Mouse (Mus musculus): ENCODE measurements around the gene Mtcl1. TPM values are rescaled to one million over a fixed set of nuclear protein-coding genes. Genes with fewer than 3 reads are reported as not detected.
A peak's percentile ranks its signal among the peaks of the same experiment; 100 is the strongest.

The Mtcl1 gene
- total and polyA plus RNA-seq, 2 experiments from 2014 or later = 10.8 to 25.2 TPM

DNA sequence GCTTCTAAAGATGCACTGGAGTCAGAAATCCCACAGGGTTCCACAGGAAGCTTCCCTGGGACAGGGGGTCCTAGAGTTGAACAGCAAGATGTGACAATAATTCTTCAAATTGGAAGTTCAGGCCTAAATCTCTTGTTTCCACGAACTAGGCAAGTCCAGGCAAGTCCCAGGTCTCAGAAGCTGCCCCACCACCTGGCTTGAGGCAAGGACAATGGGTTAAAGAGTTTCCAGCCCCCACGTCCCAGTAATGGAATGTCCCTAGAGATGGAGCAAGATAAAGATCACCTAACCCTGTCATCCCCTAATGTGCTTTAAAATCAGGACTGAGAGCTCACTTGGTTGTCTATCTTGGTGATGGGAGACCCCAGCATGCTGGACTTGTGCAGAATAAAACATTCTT is 35.4 kb upstream of the Mtcl1 start:
- no peak overlapping the region for H3K4me2 ChIP-seq (ENCODE audit: low read depth, low read length, poor library complexity, severe bottlenecking)
- no peak for TF ChIP-seq CTCF (IDR thresholded peaks at IDR 0.05)
- DNase-seq (ENCODE audit: low spot score) (no peak), ATAC-seq (ENCODE audit: low FRiP score) (no peak)
- WGBS = 56% methylated on average over 2 of the region's 2 CpGs
- H3K36me3 ChIP-seq (ENCODE audit: insufficient read depth, low read length) = no peaks in the 10 kb centered on the region
- H3K4me1 ChIP-seq (ENCODE audit: insufficient read depth, low read length) = no peaks in the 10 kb centered on the region
- no peak overlapping the region for H3K9ac ChIP-seq (replicated peaks; ENCODE audit: low read length, poor library complexity, severe bottlenecking)
- no peak overlapping the region for H3K27ac ChIP-seq (ENCODE audit: low read depth, low read length)
- no peak overlapping the region for H3K4me3 ChIP-seq (ENCODE audit: low read depth, low read length)
- H3K9me3 ChIP-seq (ENCODE audit: low read length) = no peaks in the 10 kb centered on the region
- no peaks in the 10 kb centered on the region for H3K27me3 ChIP-seq (ENCODE audit: insufficient read depth, low read length)

DNA sequence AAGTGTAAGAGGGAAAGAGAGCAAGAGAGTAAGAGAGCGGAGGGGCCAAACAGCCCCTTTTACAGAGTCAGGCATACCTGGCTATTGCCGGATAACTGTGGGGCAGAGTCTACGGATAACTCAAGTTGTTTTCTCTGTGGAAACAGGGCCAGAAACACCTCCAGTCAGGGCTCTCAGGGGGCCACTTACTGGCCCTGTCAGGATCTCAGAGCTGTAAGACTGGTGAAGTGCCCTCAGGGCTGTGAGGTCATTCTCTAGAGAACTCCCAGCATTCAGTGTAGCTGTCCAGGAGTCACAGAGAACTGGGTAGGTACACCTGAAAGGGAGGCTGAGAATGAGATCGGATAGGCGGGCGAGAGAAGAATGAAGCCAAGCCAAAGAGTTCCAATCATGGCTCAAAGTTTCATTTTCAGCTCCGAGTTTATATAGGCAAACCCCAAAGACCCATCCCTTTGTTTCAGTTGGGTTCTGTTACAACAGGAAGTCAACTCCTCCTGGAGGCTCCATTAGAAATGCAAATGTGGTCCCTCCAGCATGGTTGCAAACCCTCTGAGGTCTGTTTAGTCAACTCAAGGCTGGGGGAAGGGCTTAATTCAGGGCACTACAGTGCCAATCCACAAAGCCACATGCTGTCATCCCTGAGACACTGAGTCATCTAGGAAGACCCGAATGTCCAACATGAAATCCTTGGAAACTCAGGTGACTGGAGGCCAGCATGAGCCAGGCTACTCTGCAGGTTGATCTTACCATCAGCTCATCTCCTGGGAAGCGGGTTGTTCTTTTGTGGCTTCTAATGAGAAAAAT is 34.3 kb upstream of the Mtcl1 start:
- Histone ChIP-seq H3K27ac (ENCODE audit: low read depth, low read length) (no peak overlapping the region), H3K4me2 (ENCODE audit: low read depth, low read length, poor library complexity, severe bottlenecking) (no peak overlapping the region), H3K9ac (replicated peaks; ENCODE audit: low read length, poor library complexity, severe bottlenecking) (no peak overlapping the region), H3K27me3 (ENCODE audit: insufficient read depth, low read length) (no peaks in the 10 kb centered on the region), H3K4me3 (ENCODE audit: low read depth, low read length) (no peak overlapping the region), H3K36me3 (ENCODE audit: insufficient read depth, low read length) (no peaks in the 10 kb centered on the region), H3K4me1 (ENCODE audit: insufficient read depth, low read length) (peaks cover 6% of the 10 kb centered on the region; the same call in 1 of the 2 replicates), H3K9me3 (ENCODE audit: low read length) (no peaks in the 10 kb centered on the region)
- DNase-seq (ENCODE audit: low spot score) (no peak), ATAC-seq (ENCODE audit: low FRiP score) (no peak)
- WGBS = 81% methylated on average over 9 of the region's 9 CpGs
- TF ChIP-seq CTCF (IDR thresholded peaks at IDR 0.05) = no peak

DNA sequence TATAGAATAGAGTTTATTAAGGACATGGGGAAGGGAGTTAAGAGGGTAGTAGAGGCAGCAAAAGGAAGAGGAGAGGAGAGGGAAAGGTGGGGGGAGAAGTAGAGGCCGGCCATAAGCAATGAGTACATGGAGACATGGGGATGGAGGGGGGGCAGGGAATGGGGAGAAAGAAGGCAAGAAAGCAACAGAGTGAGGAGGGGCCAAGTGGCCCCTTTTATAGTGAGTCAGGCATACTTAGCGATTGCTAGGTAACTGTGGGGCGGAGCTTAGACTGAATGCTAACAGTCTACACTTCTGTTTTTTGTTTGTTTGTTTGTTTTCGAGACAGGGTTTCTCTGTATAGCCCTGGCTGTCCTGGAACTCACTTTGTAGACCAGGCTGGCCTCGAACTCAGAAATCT is 31.7 kb upstream of the Mtcl1 start:
- Histone ChIP-seq H3K36me3 (ENCODE audit: insufficient read depth, low read length) (no peaks in the 10 kb centered on the region), H3K4me1 (ENCODE audit: insufficient read depth, low read length) (peaks cover 6% of the 10 kb centered on the region; the same call in 1 of the 2 replicates), H3K27me3 (ENCODE audit: insufficient read depth, low read length) (no peaks in the 10 kb centered on the region), H3K9me3 (ENCODE audit: low read length) (no peaks in the 10 kb centered on the region), H3K4me3 (ENCODE audit: low read depth, low read length) (no peak overlapping the region), H3K9ac (replicated peaks; ENCODE audit: low read length, poor library complexity, severe bottlenecking) (no peak overlapping the region), H3K4me2 (ENCODE audit: low read depth, low read length, poor library complexity, severe bottlenecking) (no peak overlapping the region), H3K27ac (ENCODE audit: low read depth, low read length) (no peak overlapping the region)
- no peak for ATAC-seq (ENCODE audit: low FRiP score)
- no peak for DNase-seq (ENCODE audit: low spot score)
- WGBS = 81% methylated on average over 4 of the region's 5 CpGs
- TF ChIP-seq CTCF (IDR thresholded peaks at IDR 0.05) = no peak

- ATAC-seq (ENCODE audit: low FRiP score) = no peak
- no peaks in the 10 kb centered on the region for H3K9me3 ChIP-seq (ENCODE audit: low read length)
- peaks cover 6% of the 10 kb centered on the region; the same call in 1 of the 2 replicates for H3K4me1 ChIP-seq (ENCODE audit: insufficient read depth, low read length)
- 23% methylated on average over 17 of the region's 17 CpGs for WGBS
- DNase-seq (ENCODE audit: low spot score) = peak; percentile 22
- no peaks in the 10 kb centered on the region for H3K27me3 ChIP-seq (ENCODE audit: insufficient read depth, low read length)
- H3K36me3 ChIP-seq (ENCODE audit: insufficient read depth, low read length) = no peaks in the 10 kb centered on the region
- TF ChIP-seq CTCF (IDR thresholded peaks at IDR 0.05) = no peak
- no peak overlapping the region for H3K4me3 ChIP-seq (ENCODE audit: low read depth, low read length)
- H3K9ac ChIP-seq (replicated peaks; ENCODE audit: low read length, poor library complexity, severe bottlenecking) = no peak overlapping the region
- H3K4me2 ChIP-seq (ENCODE audit: low read depth, low read length, poor library complexity, severe bottlenecking) = no peak overlapping the region
- H3K27ac ChIP-seq (ENCODE audit: low read depth, low read length) = no peak overlapping the region
These were observed 31.1 kb upstream of the Mtcl1 start for GRCm38 (mm10) chr17:66480491-66481278.

DNA sequence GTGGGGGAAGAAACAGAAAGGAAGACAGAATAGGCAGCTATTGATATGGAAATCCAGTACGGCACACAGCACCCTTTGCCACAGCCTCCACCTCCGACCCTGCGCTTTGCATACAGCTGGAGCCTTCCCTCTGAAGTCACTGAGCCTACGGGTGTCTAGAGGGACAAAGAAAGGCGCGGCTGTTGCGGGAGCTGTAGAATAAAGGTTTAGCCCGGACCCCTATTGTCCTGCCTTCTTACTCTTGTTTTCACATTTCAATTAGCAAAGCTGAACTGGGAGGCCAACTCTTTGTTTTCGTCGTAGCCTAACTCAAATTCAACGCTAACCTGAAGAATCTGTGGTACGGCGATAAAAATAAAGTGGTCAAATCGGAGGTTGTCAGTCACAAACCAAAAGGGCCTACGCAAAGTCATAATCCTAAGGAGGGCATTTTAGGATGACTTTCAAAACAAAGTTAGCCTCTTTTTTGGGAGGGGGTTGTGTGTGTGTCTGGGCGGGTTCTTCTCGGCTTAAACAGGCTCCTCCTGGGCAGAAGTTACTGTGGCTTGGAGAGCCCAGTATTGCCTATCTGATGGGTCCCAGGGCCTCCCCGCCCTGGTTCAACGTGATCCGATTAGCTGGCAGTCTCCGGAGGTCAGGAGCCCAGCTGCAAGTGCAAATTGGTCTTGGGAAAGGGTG is 30.4 kb upstream of the Mtcl1 start:
- Histone ChIP-seq H3K27ac (ENCODE audit: low read depth, low read length) (no peak overlapping the region), H3K9ac (replicated peaks; ENCODE audit: low read length, poor library complexity, severe bottlenecking) (no peak overlapping the region), H3K27me3 (ENCODE audit: insufficient read depth, low read length) (no peaks in the 10 kb centered on the region), H3K4me3 (ENCODE audit: low read depth, low read length) (no peak overlapping the region), H3K4me1 (ENCODE audit: insufficient read depth, low read length) (peaks cover 6% of the 10 kb centered on the region; the same call in 1 of the 2 replicates), H3K36me3 (ENCODE audit: insufficient read depth, low read length) (no peaks in the 10 kb centered on the region), H3K9me3 (ENCODE audit: low read length) (no peaks in the 10 kb centered on the region), H3K4me2 (ENCODE audit: low read depth, low read length, poor library complexity, severe bottlenecking) (peak overlapping the region; percentile 28)
- 9% methylated on average over 21 of the region's 21 CpGs for WGBS
- no peak for TF ChIP-seq CTCF (IDR thresholded peaks at IDR 0.05)
- DNase-seq (ENCODE audit: low spot score) (peak; percentile 41), ATAC-seq (ENCODE audit: low FRiP score) (peak; percentile 75)
